Mouse (Mus musculus) C2C12 (cell line): ENCODE results near the gene Egfl8. TPM values are rescaled to one million over a fixed set of nuclear protein-coding genes. Genes with fewer than 3 reads are reported as not detected.
A peak's percentile ranks its signal among the peaks of the same experiment; 100 is the strongest.

Experiments
- H3K27me3 ChIP-seq: one replicate; pipeline ENCODE4 v1.6.1; 2011; ENCODE audit not compliant: control insufficient read depth, insufficient read depth, insufficient read length
- H3K36me3 ChIP-seq: one replicate; pipeline ENCODE4 v1.6.1; 2011; ENCODE audit not compliant: control insufficient read depth, insufficient read depth
- H3K4me3 ChIP-seq: one replicate; pipeline ENCODE4 v1.5.1; 2011; ENCODE audit warnings: mild to moderate bottlenecking, control low read depth; ENCODE audit not compliant: poor library complexity, insufficient read depth, severe bottlenecking
- H3K79me2 ChIP-seq: one replicate; pipeline ENCODE4 v1.6.1; 2011; ENCODE audit not compliant: control insufficient read depth, insufficient read depth
- H3K79me3 ChIP-seq: one replicate; pipeline ENCODE4 v1.6.1; 2011; ENCODE audit warnings: low read depth, control low read depth
- H3ac ChIP-seq: one replicate; pipeline ENCODE3; 2011; ENCODE audit warnings: low read depth; ENCODE audit not compliant: control insufficient read depth, insufficient read length
- CEBPB ChIP-seq: IDR thresholded peaks from one replicate; pipeline ENCODE4 v1.6.1; 2011; ENCODE audit warnings: low read depth, mild to moderate bottlenecking, control low read depth, moderate library complexity
- CTCF ChIP-seq: IDR thresholded peaks from one replicate; pipeline ENCODE4 v1.5.1; 2011; ENCODE audit not compliant: control insufficient read depth, insufficient read depth, insufficient read length
- FOSL1 ChIP-seq: IDR thresholded peaks from one replicate; pipeline ENCODE4 v1.8.0; 2011; ENCODE audit warnings: mild to moderate bottlenecking, low read length; ENCODE audit not compliant: poor library complexity, insufficient read depth, severe bottlenecking
- MAX ChIP-seq: IDR thresholded peaks from one replicate; pipeline ENCODE4 v1.6.1; 2011; ENCODE audit warnings: mild to moderate bottlenecking, control low read depth
- MYOD1 ChIP-seq: IDR thresholded peaks from one replicate; pipeline ENCODE4 v1.6.1; 2011; ENCODE audit warnings: low read depth; ENCODE audit not compliant: control insufficient read depth, insufficient read length
- MYOG ChIP-seq: IDR thresholded peaks from one replicate; pipeline ENCODE4 v1.6.1; 2011; ENCODE audit not compliant: control insufficient read depth, insufficient read length; ENCODE audit errors: extremely low read depth
- USF1 ChIP-seq: IDR thresholded peaks from one replicate; pipeline ENCODE4 v1.6.1; 2011; ENCODE audit warnings: low read depth, mild to moderate bottlenecking, control low read depth, moderate library complexity
- polyA plus RNA-seq: library from polyadenylated mRNA; unstranded; fragments of >200 nt; fragmentation: generic; extraction: Trizol; gene quantifications from one replicate; pipeline ENCODE4 v1.2.1, GENCODE M21; 2012; ENCODE audit warnings: missing spikeins

Gene Egfl8
- polyA plus RNA-seq, 1 experiment = 0.22 TPM

- Histone ChIP-seq H3K27me3 (no peaks in the 10 kb centered on the region), H3K36me3 (no peaks in the 10 kb centered on the region), H3K4me3 (no peak overlapping the region), H3K79me3 (peaks cover 2% of the 10 kb centered on the region), H3K79me2 (peaks cover 12% of the 10 kb centered on the region), H3ac (no peak overlapping the region)
- no peak for TF ChIP-seq MAX
- TF ChIP-seq MYOD1 = no peak
- no peak for TF ChIP-seq FOSL1
- no peak for TF ChIP-seq CEBPB
- TF ChIP-seq MYOG = no peak
- TF ChIP-seq CTCF = no peak
- TF ChIP-seq USF1 = no peak
Observed at GRCm38 (mm10) chr17:34589206-34589605, 26.6 kb downstream of the Egfl8 start.

GRCm38 (mm10) chr17:34588767-34589166 is 27.0 kb downstream of the Egfl8 start:
- no peak overlapping the region for H3ac ChIP-seq
- no peak overlapping the region for H3K4me3 ChIP-seq
- no peaks in the 10 kb centered on the region for H3K27me3 ChIP-seq
- H3K36me3 ChIP-seq = no peaks in the 10 kb centered on the region
- peaks cover 9% of the 10 kb centered on the region for H3K79me2 ChIP-seq
- no peak for TF ChIP-seq USF1
- no peak for TF ChIP-seq FOSL1
- TF ChIP-seq CTCF = no peak
- TF ChIP-seq MYOD1 = no peak
- no peak for TF ChIP-seq MAX
- TF ChIP-seq MYOG = no peak
- TF ChIP-seq CEBPB = no peak
- H3K79me3 ChIP-seq = peaks cover 2% of the 10 kb centered on the region

DNA sequence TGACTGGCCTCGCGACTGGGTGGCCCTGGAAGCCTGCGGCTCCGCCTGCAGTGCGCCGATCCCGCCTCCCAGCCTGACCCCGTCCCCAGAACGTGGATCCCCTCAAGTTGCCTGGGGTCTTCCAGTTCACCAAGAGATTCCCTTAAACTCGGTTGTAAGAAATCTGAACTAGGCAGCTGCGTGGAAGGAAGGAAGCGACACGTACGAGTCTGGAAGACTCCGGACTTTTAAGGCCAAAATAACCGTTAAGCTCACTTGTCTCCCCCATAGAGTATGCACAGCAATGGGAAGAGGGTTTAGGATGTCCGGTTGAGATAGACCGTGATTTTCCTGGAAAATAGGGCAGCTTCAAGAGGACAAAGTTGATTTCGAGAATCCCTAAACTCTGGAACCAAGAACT is 28.0 kb downstream of the Egfl8 start:
- H3K79me3 ChIP-seq = peaks cover 1% of the 10 kb centered on the region
- H3K4me3 ChIP-seq = peak overlapping the region; percentile 49
- H3K27me3 ChIP-seq = peaks cover 3% of the 10 kb centered on the region
- peaks cover 2% of the 10 kb centered on the region for H3K79me2 ChIP-seq
- no peaks in the 10 kb centered on the region for H3K36me3 ChIP-seq
- H3ac ChIP-seq = peak overlapping the region; percentile 99
- TF ChIP-seq CTCF (no peak), USF1 (no peak), MYOG (no peak), MYOD1 (no peak), FOSL1 (no peak), MAX (no peak), CEBPB (no peak)

DNA sequence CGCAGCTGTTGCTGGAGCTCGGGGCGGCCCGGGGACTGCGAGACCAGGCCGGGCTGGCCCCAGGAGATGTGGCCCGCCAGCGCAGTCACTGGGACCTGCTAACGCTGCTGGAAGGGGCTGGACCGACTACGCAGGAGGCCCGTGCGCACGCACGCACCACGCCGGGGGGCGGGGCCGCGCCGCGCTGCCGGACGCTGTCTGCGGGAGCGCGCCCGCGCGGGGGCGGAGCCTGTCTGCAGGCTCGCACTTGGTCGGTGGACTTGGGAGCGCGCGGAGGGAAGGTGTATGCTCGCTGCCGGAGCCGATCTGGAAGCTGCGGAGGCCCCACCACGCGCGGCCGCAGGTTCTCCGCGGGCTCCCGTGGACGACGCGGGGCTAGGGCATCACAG is 28.4 kb downstream of the Egfl8 start:
- TF ChIP-seq CTCF (no peak), MYOG (no peak), FOSL1 (no peak)
- Histone ChIP-seq H3K36me3 (no peaks in the 10 kb centered on the region), H3ac (peak overlapping the region; percentile 99), H3K27me3 (peaks cover 6% of the 10 kb centered on the region), H3K79me3 (no peaks in the 10 kb centered on the region), H3K79me2 (no peaks in the 10 kb centered on the region), H3K4me3 (peak overlapping the region; percentile 49)

DNA sequence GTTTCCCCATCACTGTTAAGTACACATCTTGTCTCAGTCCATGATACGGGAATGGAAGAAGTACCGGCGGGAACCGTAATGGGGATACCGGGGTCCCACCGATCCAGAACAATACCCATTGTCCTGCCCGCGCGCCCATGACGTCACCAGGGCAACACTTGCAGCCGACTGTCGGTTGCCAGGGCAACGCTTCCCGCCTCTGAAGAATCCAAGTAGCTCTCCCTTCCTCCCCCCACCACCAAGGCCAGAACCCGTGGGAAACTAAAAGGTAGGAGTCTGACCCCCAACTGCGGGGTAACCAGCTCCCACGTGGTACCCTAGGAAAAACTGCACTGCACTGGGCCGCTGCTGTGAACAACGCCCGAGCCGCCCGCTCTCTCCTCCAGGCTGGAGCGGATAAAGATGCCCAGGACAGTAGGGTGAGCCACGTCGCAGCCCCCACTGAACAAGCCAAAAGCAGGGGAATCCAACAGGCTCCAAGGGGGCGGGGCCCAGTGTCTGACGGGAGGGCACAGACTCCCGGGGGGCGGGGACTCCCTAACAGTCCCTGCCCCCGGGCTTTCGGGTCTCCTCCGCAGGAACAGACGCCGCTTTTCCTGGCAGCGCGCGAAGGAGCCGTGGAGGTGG is 28.9 kb downstream of the Egfl8 start:
- Histone ChIP-seq H3K79me3 (no peaks in the 10 kb centered on the region), H3K4me3 (peak overlapping the region; percentile 49), H3K27me3 (peaks cover 11% of the 10 kb centered on the region), H3ac (peak overlapping the region; percentile 99), H3K79me2 (no peaks in the 10 kb centered on the region), H3K36me3 (no peaks in the 10 kb centered on the region)
- TF ChIP-seq CEBPB (no peak), MYOD1 (no peak), CTCF (no peak)

DNA sequence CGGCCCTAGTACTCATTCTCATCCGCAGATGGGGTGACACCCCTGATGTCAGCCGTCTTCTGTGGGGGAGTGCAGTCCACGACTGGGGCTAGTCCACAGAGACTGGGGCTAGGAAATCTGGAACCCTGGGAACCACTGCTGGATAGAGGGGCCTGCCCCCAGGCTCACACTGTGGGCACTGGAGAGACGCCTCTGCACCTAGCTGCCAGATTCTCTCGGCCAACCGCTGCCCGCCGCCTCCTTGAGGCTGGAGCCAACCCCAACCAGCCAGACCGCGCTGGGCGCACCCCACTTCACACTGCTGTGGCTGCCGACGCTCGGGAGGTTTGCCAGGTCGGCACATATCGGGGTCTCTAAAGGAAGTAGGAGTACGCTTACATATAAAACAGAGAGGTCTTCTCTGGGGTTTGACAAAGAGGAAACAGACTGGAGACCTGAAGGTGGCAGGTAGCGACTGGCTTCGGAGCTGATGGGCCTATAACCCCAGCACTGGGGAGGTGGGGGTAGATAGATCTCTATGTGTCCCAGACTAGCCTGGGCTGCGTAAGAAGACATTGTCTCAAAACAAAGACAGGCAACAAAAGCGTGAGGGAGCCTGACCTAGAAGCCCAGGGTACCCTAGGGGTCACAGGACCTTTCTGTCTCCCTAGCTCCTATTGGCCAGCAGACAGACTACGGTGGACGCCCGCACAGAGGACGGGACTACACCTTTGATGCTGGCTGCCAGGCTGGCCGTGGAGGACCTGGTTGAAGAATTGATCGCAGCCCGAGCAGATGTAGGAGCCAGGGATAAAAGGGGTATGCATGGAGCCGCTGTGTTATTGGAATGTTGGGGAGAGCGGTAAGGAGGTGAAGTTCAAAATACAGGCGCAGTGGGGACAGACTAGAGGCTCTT is 29.6 kb downstream of the Egfl8 start:
- Histone ChIP-seq H3K79me3 (no peaks in the 10 kb centered on the region), H3ac (peak overlapping the region; percentile 5), H3K27me3 (peaks cover 15% of the 10 kb centered on the region), H3K79me2 (no peaks in the 10 kb centered on the region), H3K4me3 (peak overlapping the region; percentile 49), H3K36me3 (no peaks in the 10 kb centered on the region)
- TF ChIP-seq MAX (no peak), FOSL1 (no peak)
